Mouse (Mus musculus): ENCODE results near the gene Wipi2.

Wipi2 gene

GRCm38 (mm10) chr5:142629663-142630025 is 2.1 kb downstream of the Wipi2 start:
- no peak for DNase-seq (ENCODE audit: low read depth, low spot score)

GRCm38 (mm10) chr5:142630224-142630623 is 2.7 kb downstream of the Wipi2 start:
- no peak for DNase-seq (ENCODE audit: low read depth, low spot score)

- DNase-seq (ENCODE audit: low read depth, low spot score): no peak
These were observed 10.3 kb downstream of the Wipi2 start for GRCm38 (mm10) chr5:142637823-142638222.

GRCm38 (mm10) chr5:142640088-142640487 is 12.6 kb downstream of the Wipi2 start:
- no peak for DNase-seq (ENCODE audit: low read depth, low spot score)

- no peak for DNase-seq (ENCODE audit: low read depth, low spot score)
These were observed 14.0 kb downstream of the Wipi2 start for GRCm38 (mm10) chr5:142641331-142642051.

- DNase-seq (ENCODE audit: low read depth, low spot score): no peak
These were observed 20.7 kb downstream of the Wipi2 start for GRCm38 (mm10) chr5:142648162-142648561.

- DNase-seq (ENCODE audit: low read depth, low spot score): no peak
These were observed 22.1 kb downstream of the Wipi2 start for GRCm38 (mm10) chr5:142649460-142650050.

GRCm38 (mm10) chr5:142650390-142650789 is 22.9 kb downstream of the Wipi2 start:
- DNase-seq (ENCODE audit: low read depth, low spot score): no peak

GRCm38 (mm10) chr5:142650794-142651497 is 23.4 kb downstream of the Wipi2 start:
- no peak for DNase-seq (ENCODE audit: low read depth, low spot score)

- no peak for DNase-seq (ENCODE audit: low read depth, low spot score)
These were observed 24.8 kb downstream of the Wipi2 start for GRCm38 (mm10) chr5:142652266-142652665.

GRCm38 (mm10) chr5:142660656-142661434 is 33.3 kb downstream of the Wipi2 start:
- DNase-seq (ENCODE audit: low read depth, low spot score): no peak

GRCm38 (mm10) chr5:142667921-142668320 is 40.4 kb downstream of the Wipi2 start:
- DNase-seq (ENCODE audit: low read depth, low spot score): no peak

GRCm38 (mm10) chr5:142668556-142669263 is 41.2 kb downstream of the Wipi2 start:
- DNase-seq (ENCODE audit: low read depth, low spot score): no peak

- no peak for DNase-seq (ENCODE audit: low read depth, low spot score)
These were observed 42.2 kb downstream of the Wipi2 start for GRCm38 (mm10) chr5:142669726-142670125.

GRCm38 (mm10) chr5:142673082-142673481 is 45.6 kb downstream of the Wipi2 start:
- peak; percentile 39 for DNase-seq (ENCODE audit: low read depth, low spot score)

- DNase-seq (ENCODE audit: low read depth, low spot score): no peak
These were observed 50.7 kb downstream of the Wipi2 start for GRCm38 (mm10) chr5:142678141-142678571.

- DNase-seq (ENCODE audit: low read depth, low spot score): no peak
These were observed 51.6 kb downstream of the Wipi2 start for GRCm38 (mm10) chr5:142679065-142679464.

GRCm38 (mm10) chr5:142681911-142682310 is 54.4 kb downstream of the Wipi2 start:
- DNase-seq (ENCODE audit: low read depth, low spot score): no peak

GRCm38 (mm10) chr5:142682529-142682928 is 55.0 kb downstream of the Wipi2 start:
- DNase-seq (ENCODE audit: low read depth, low spot score): no peak

- no peak for DNase-seq (ENCODE audit: low read depth, low spot score)
These were observed 61.4 kb downstream of the Wipi2 start for GRCm38 (mm10) chr5:142688866-142689265.

GRCm38 (mm10) chr5:142690343-142690742 is 62.8 kb downstream of the Wipi2 start:
- DNase-seq (ENCODE audit: low read depth, low spot score): no peak

All from mesoderm, embryonic 11.5 days (tissue).